Mouse (Mus musculus) thymus, postnatal 25 days (tissue): Measurements from ENCODE around the gene Brd3os.
A peak's percentile ranks its signal among the peaks of the same experiment; 100 is the strongest.

ENCODE experiments used
- DNase-seq: peaks from one replicate; pipeline ENCODE4 v3.0.0; 2022

Brd3os gene

DNA sequence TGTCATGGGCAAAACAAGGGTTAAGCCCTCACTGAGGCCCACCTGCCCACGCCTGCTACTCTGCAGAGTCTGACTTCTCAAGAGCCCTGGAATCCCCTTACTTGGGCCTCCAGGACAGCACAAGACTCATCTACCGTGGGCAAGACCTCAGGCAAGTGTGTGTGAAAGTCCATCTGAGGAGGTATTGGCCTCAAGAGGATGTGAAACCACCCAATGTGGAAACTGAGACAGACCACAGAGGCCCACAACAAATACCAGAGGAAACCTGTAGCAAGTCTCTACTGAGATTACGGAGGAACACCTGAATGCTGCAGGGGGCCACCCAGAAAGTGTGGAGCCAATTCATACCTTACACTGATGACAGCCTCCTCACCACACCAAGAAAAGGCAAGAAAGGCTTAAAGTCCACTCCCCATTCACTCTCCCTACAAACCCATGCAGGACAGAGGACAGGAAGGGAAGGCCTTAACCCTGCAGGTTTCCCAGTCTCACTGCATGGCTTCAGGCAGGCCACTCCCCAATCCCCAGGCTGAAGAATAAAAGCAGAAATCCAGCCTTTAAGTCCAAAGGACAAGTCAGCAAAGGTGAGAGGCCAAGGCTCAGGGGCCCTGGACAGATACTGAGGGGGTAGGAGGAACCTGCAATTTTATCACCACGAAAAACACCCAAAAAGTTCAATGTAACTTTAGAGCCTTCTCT lies 27.3 kb downstream of the Brd3os start:
- no peak for DNase-seq

DNA sequence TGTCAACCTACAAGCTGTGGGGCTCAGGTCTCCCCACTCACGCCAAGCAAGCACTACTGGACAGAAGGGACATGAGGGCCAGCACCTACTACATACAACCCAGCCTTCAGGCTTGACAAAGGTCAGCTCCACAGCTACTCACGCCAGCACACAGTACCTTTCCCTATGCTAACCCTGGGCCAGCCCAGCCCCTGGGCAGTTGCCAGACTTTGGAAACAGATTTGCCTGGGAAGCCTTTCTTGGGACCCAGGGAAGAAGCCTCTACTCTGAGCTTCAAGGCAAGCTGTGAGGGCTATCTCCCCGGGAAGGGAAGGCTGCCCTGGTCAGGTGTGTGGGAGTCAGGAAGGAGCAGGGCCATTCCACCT lies 27.8 kb downstream of the Brd3os start:
- DNase-seq, result no peak

DNA sequence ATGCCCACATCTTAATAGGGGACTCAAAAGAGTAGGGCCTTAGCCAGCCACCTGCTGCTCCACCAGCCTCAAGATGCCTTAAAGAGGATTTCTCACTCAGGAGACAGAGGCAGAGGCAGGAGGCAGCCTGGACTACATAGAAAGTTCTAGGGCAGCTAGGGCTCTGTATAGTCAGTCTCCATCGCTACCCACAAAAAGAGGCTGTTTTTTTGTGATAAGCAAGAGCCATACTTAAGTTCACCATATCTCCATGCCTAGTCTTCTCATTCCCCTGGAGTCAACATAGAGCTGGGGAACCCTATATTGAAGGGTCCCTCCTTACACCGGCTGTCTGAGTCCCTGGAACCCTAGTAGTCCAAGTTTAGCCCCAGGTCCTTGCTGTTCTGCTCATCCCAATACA lies 28.4 kb downstream of the Brd3os start:
- no peak for DNase-seq

DNA sequence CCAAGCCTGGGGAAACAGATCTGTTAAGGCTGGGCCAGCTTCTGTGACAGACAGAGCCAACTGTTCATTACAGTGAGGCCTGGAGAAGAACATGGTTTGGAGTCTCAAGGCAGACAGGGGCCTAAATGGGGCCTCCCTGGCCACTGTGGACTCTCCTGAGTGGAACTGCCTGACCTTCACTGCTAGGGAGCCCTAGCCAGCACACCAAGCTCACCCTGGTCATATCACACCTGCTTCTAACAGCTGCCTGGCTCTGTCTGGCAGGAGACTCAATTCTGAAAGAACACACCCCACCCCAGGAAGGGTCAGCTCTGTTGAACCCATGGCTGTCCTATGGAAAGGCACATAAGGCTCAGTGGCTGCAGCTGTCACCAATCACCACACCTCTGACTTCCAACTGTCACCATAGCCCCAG lies 29.1 kb downstream of the Brd3os start:
- no peak for DNase-seq

DNA sequence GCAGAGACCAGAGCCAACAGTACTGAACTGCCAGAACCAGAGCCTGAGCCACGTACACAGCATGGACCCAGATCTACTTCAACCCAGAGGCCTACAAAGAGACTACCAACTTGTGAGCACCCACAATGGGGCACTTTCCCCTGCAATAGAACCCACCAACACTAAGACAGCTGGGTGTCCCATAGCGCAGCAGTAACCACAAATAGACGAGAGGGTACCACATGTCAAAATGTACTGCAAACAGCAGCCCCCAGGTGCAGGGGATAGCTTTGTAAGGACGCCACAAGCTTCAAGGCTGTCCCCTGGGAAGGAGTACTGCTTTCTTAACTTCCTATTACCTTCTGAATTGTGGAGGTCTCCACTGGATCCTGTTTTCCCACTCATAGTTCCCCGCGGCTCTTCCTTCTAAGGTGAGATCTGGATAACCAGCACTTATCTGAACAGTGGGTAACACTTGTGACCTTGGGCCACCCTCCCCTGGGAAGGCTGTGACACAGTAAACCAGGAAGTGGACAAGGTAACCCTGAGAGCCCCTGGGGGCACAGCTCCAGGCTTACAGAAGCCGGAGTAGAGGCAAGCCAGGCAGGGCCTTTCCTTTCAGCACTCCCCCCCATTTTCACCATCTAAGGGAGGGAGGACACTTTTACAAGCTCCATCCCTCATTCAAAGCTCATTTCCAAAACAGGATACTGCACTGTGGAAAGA lies 31.1 kb downstream of the Brd3os start:
- DNase-seq, result peak; percentile 45

DNA sequence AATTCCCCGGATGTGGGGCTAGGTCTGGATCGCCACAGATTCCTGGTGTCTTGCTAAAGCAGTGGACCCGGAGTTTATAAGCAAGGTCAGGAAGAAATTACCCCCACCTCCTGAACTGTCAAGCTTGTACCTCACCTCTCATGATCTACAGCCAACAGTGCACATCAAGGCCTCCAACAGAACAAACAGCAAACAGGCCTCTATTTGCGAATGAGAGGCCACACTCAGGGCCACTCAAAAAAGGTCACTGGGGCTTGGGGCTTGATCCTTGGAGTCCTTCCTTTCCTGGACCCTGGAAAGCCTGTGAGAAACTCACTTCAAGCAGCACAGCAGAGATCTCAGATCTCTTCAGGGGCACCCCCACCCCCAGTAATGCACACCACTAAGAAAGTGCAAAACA lies 31.8 kb downstream of the Brd3os start:
- DNase-seq, result no peak

DNA sequence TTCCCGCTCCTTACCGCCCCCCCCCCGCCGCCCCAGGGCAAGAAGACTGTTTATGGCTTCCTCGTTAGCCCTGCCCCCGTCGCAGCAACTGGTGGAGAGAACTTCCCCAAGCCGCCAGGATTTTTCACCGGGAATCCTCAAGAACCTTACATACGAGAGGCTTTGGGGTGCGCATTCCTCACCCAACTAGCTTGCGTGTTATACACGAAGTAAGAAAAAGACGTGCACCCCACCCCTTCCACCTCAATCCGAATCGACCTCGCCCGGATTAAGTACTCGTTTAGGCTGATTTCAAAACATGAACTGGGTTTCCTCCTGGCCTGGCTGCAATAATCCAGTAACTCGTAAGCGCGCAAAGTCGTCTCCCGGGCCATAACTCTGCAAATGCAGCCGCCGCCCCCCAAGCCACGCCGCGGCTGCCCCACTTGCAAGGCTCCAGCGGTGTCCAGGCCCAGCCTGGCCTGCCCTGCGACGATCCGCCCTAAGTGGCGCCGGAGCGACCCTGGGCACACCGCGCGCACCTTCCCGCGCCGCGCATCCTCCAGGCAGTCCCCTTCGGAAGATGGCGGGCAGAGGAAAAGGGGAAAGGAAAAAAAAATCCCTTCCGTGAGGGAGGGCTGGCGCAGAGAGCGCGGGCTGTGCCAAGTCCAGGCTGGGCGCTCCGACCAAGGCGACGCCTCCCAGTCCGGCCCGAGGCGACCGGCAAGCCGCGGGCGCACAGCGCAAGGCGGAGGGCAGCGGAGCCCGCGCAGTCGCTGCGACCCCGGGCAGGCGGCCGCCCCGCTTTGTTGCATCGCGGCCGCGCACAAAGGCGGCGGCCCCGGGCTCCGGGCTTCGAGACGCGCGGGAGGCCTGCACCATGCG lies 32.7 kb downstream of the Brd3os start:
- DNase-seq, result peak; percentile 51

DNA sequence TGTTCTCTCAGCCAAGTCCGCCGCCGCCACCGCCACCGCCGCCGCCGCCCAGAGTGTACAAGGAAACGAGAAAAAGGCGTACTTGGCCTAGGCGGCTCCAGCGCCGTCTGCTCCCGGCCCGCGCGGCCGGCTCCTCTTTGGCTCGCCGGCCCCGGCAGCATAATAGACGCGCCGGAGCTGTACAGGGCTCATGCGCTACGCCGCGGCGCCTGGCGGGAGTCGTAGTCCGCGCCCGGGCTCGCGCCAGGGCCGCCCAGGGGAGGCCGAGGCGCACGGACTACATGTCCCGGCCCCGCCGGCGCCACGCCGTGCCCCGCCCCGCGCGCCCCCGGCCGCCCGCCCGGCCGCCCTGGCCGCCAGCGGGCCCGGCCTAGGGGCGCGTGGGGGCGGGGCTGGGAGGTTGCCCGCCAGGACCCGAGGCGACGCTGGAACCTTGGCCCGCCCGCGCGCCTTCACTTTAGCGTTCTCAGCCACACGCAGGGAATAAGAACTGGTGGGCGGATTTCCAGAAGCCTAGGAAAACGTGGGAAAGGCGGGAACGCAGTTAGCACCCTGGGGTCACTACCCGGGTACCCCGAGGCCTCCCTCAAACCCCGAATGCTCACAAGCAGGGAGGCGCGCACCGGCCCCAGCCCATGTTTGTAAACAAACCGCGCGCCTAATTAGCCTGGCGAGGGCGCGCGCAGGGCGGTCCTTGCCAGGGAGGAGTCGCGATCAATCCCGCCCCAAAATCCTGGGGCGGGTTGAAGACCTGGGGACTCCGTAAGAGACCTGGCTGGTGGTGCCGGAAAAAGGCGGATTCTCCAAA lies 33.6 kb downstream of the Brd3os start:
- DNase-seq, result peak; percentile 91

DNA sequence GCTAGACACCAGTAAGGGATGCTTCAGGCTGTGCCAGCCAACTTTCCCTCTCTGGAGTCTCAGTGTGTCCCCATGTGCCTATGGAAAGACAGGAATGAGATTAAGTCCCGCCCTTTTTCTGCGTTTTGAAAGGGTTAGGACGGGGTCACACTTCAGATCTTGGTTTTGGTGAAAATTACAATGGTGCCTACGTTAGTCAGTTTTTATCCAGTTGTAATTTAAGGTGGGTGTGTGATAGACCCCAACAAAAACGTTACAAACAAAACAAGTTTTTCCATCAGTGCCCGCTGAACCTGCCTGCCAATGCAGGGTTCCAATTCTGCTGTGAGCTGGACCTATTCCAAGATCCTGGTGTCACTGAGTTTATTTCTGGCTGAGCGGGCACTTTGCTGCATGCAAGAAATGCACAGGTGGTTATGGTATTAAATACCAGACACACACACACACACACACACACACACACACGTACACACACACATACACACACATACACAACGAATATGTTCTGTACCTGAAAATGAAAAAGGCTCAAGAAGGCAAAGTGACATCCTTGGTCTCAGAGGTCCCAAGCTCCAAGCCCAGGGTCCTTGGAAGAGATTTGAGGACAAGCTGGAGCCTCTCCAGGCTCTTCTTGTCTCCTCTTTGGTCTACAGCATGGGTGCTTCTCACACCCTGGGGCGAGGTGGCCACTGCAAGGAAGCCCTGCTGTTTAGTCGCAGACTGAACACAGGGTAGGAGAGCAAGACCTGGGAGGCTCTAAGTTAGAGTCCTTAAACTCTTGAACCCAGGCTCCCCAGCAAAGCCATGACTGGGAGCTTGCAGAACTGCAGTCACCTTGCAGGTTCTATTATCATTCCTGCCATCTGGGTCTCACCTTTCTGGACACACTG lies 34.4 kb downstream of the Brd3os start:
- DNase-seq, result no peak

DNA sequence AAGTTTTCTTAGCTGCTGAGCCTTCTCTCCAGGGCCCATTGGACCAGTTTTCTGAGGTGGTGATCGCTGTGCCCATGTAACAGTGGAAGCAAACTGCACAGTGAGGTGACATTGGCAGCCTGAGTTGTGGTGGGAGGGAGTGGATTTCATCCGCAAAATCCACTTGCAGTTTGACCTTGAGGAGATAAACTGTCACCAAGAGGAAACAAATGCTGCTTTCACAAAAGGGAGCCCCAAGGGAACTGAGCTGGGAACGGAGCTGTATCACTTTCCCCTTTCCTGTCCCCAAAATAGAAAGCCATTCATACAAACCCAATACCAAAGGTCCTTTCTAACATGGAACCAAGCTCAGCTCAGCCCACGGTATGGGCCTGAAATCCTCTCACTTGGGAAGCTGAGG lies 37.7 kb downstream of the Brd3os start:
- DNase-seq, result no peak

DNA sequence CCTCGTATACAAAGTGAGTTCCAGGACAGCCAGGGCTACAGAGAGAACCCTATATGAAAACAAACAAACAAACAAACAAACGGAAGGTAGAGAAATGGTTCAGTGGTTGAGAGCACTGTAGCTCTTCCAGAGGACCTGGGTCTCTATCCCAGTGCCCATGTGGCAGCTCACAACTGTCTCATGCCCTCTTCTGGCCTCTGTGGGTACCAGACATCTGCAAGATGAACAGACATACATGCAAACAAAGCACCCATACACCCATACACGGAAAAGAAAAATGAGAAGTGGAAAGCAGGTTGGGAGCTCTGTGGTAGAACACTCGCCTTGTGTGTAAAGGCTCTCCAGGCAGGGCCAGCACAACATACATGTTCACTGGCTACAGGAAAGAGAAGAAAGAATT lies 38.2 kb downstream of the Brd3os start:
- peak; percentile 26 for DNase-seq

DNA sequence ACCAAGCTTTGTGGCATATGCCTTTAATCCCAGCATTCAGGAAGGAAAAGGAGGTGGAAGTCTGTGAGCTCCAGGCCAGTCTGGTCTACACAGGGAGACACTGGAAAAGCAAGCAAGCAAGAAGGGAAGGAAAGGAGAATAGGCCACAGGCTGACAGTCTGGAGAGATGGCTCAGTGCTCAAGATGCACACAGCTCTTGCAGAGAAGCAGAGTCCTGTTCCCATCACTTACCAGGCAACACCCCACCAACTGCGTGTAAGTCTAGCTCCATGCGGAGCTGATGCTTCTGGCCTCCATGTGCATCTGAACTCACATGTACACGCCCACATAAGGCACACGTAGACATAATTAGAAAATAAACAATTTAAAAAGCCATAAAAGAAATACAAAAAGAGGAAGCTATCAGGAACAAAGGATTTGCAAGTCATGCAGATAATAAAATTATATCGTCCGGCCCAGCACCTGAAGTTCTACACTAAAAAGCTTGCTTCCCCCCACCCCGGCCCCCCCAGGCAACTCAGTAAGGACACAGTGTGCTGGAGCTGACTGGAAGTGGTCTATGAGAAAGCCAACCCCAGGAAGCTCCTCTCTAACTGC lies 40.2 kb downstream of the Brd3os start:
- DNase-seq, result no peak

DNA sequence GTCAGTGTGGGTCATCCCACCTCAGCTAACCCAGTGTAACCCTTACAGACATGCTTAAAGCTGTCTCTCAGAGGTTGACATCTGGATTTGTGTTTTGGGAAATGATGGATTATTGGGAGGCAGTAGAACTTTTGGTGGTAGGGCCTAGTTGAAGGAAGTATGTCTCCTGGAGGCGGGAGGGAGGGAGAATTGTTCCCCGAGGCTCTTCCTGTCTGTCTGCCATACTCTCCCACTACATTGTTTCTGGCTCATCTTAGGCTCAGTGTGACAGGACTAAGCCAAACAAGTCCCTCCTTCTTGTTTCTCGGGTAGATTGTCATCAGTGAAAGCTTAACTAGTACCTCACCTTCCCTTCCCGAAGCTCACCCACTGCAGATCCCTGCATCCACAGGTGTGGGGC lies 44.6 kb downstream of the Brd3os start:
- DNase-seq, result no peak

DNA sequence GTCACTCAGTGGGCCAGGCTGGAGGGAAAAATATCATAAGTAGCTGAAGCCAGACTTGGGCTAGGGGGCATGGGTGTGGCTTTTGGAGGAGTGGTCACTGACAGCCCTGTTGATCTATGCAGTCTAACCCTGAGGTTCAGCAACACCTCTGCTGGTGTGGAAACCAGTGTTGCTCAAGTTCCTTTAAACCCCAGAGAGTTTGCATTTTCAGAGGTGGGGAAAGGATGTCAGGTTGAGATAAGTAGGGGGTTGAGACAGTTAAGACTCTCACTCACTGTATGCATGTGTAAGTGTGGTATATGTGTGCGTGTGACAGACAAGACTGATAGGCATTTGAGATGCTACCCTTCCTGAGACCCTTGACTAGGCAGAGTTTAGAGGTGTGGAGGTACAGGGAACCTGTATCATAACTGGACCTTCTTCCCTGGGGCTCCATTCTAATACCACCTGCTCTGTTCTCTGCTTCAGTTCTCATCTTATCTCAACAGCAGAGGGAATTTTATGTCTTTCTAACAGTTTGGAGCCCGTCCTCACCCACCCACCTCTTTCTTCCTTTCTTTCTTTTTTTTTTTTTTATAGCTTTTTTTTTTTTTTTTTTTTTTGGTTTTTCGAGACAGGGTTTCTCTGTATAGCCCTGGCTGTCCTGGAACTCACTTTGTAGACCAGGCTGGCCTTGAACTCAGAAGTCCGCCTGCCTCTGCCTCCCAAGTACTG lies 45.4 kb downstream of the Brd3os start:
- no peak for DNase-seq

DNA sequence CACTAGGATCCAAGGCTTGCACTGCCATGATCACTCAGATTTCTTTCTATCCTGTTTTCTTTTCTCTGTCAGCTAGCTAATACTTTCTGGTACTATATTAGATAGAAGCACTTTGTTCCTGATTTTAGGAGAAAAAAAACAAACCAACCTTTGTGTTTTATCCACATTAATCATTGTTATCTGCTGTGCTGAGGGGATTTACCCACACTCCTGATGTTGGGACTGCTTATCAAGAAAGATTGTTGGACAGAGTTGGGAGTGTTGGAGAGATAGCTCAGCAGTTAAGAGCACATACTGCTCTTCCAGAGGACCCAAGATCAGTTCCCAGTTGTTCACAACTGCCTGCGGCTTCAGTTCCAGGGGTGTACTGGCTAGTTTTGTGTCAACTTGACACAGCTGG lies 46.2 kb downstream of the Brd3os start:
- no peak for DNase-seq

DNA sequence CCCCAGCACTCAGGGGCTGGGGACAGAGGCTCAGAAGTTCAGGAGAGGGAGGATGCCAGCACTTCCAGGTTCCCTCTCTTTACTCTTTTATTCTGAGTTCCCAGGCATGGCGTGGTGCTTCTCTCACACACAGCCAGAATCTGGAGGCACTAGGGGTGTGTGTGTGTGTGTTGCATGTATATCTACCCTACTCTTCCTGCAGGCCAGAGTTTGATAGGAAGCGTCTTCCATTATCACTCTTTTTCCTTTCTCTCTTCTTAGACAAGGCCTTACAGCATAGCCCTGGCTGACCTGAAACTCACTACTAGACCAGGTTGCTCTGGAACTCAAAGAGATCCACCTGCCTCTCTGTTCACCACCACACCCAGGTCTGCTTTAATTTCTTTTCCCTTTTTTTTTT lies 48.8 kb downstream of the Brd3os start:
- DNase-seq, result no peak
